Mouse (Mus musculus) ES-E14 (cell line): ENCODE measurements around the gene Rab4a.

Source experiments
- CHD2 ChIP-seq: IDR thresholded peaks from 2 replicates; pipeline ENCODE4 v1.6.1; 2014; ENCODE audit warnings: mild to moderate bottlenecking, low read depth, low read length, inconsistent platforms
- HCFC1 ChIP-seq: IDR thresholded peaks from 2 replicates; pipeline ENCODE4 v1.6.1; 2012; ENCODE audit warnings: low read length, inconsistent platforms, borderline replicate concordance; ENCODE audit not compliant: insufficient read depth

DNA sequence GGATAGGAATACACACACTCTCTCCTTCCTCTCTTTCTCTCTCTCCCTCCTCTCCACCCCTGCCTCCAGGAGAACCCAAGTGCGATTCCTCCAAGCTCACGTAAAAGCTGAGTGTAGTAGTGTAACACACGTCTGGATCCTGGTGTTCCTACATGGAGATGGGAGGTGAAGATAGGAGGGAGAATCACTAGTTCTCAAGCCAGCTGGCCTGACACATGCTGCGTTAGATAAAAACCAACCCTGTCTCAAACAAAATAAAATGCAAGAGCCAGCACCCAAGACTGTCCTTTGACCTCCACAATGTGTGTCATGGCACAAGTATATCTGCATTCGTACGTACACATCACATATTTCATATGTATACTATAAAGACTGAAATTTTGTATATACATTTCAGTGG lies 15.0 kb downstream of the Rab4a start:
- TF ChIP-seq HCFC1 (no peak), CHD2 (no peak)
